8 mouse cellular contexts compared by ENCODE assay signal in the genomic region with DNA sequence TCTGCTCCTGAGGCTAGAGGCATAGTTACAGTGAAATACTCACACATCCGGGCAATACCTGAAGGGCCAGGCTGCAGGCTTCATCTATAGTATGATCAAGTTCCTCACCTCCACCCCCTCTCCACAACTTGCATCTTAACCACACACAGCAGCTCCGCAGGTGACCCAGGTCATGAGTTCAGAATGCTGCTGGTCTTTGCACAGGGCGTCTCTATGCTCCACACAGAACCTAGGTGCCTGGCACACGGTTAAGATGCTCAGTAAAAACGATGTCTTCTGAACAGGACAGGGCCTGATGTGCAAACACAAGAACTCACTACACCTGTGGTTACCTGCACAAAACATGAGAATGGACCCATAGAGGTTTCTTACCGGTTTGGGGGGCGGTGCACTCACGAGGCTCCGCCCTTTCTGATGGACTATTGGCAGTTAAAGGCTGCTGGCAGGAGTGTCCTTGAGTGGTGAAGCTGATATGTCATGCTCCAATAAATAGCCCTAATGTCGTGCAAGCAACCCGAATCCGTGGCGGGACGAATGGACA. TPM values are rescaled to one million over a fixed set of nuclear protein-coding genes. Genes with fewer than 3 reads are reported as not detected.
DNase-seq lines count a peak whose midpoint lies in the region; ATAC-seq and TF ChIP-seq lines count a peak whose summit lies in the region.

A gene (plus strand): TSS at position 432 of the 541 bp plus-strand sequence.

- H3K9me3 ChIP-seq in forebrain, embryonic 11.5 days (ENCODE audit: control insufficient read depth, low read length), result no peaks in the 10 kb centered on the region
- no peaks in the 10 kb centered on the region for H3K9me3 ChIP-seq in limb, embryonic 15.5 days

- H3K4me2 ChIP-seq in forebrain, embryonic 11.5 days (ENCODE audit: low read depth, low read length, severe bottlenecking), result peak within 1 kb of the TSS; percentile 95
- peak within 1 kb of the TSS; percentile 87 for H3K4me2 ChIP-seq in limb, embryonic 15.5 days

- peak within 1 kb of the TSS; percentile 64 for H3K9ac ChIP-seq in forebrain, embryonic 11.5 days (ENCODE audit: low read length)
- peak within 1 kb of the TSS; percentile 68 for H3K9ac ChIP-seq in limb, embryonic 15.5 days

- WGBS in forebrain, embryonic 11.5 days, result 12% methylated on average over 14 of the region's 14 CpGs
- WGBS in limb, embryonic 15.5 days, result 13% methylated on average over 14 of the region's 14 CpGs
- whole genome bisulfite sequencing in olfactory bulb, adult 2 months, result 16% methylated on average over 14 of the region's 14 CpGs

- 0 out of 2 replicates have a peak, but pooled peaks have one; percentile 6 for TF ChIP-seq POLR2A in olfactory bulb, adult 2 months (IDR thresholded peaks at IDR 0.05; ENCODE audit: insufficient read depth, low read depth, low read length)

- H3K27me3 ChIP-seq in forebrain, embryonic 11.5 days (ENCODE audit: control insufficient read depth, insufficient read depth, low read length), result no peaks in the 10 kb centered on the region
- H3K27me3 ChIP-seq in limb, embryonic 15.5 days, result no peaks in the 10 kb centered on the region

- no peak for TF ChIP-seq CTCF in olfactory bulb, adult 2 months (IDR thresholded peaks at IDR 0.05; ENCODE audit: insufficient read depth, low read depth, low read length)

- peak in 1 of 2 experiments; percentile 72 for DNase-seq in layer of hippocampus, adult 18-20 months (ENCODE audit: low spot score in 2 of 2)
- DNase-seq in layer of hippocampus, adult 9-10 months (ENCODE audit: low spot score), result no peak
- DNase-seq in R1 (ENCODE audit: low read depth, low spot score), result peak; percentile 93
- no peak for DNase-seq in forebrain, embryonic 11.5 days (ENCODE audit: low spot score)
- no peak for DNase-seq in embryo, embryonic 10.5 days (ENCODE audit: low spot score)

- peak within 1 kb of the TSS; percentile 64 for H3K4me3 ChIP-seq in forebrain, embryonic 11.5 days (ENCODE audit: low read depth, low read length)
- H3K4me3 ChIP-seq in limb, embryonic 15.5 days, result peak within 1 kb of the TSS; percentile 78
- peak within 1 kb of the TSS; percentile 72 for H3K4me3 ChIP-seq in olfactory bulb, adult 2 months (ENCODE audit: insufficient read depth, low read depth, low read length)

- no peaks in the 10 kb centered on the region for H3K36me3 ChIP-seq in forebrain, embryonic 11.5 days (ENCODE audit: control insufficient read depth, insufficient read depth, low read length)
- peaks cover 18% of the 10 kb centered on the region; the same call in 1 of the 2 replicates for H3K36me3 ChIP-seq in limb, embryonic 15.5 days

- peak; percentile 60 for ATAC-seq in forebrain, embryonic 11.5 days (replicated peaks; ENCODE audit: low FRiP score)
- ATAC-seq in hematopoietic stem cell, adult 5-6 weeks (replicated peaks in 1 of 2; ENCODE audit: insufficient read depth in 1 of 2, low FRiP score in 2 of 2, low TSS enrichment in 1 of 2, low read depth in 1 of 2, poor library complexity in 2 of 2, severe bottlenecking in 2 of 2), result peak; percentile 8 to 36; a peak in 3 of 4 replicates
- ATAC-seq in limb, embryonic 15.5 days (ENCODE audit: insufficient number of reproducible peaks, low FRiP score, low TSS enrichment, low read depth), result peak; percentile 26; the same call in 1 of the 2 replicates

- peak within 1 kb of the TSS; percentile 27; the same call in 1 of the 2 replicates for H3K27ac ChIP-seq in forebrain, embryonic 11.5 days (ENCODE audit: low read depth, low read length)
- H3K27ac ChIP-seq in limb, embryonic 15.5 days, result peak within 1 kb of the TSS; percentile 91
- H3K27ac ChIP-seq in olfactory bulb, adult 2 months (ENCODE audit: insufficient read depth, low read depth, low read length), result peak within 1 kb of the TSS; percentile 76

- H3K4me1 ChIP-seq in forebrain, embryonic 11.5 days (replicated peaks; ENCODE audit: control insufficient read depth, insufficient read depth, low read length), result no peaks in the 10 kb centered on the region; the same call in 1 of the 2 replicates
- H3K4me1 ChIP-seq in limb, embryonic 15.5 days, result peaks cover 20% of the 10 kb centered on the region
- H3K4me1 ChIP-seq in olfactory bulb, adult 2 months (ENCODE audit: control insufficient read depth, insufficient read depth, low read length), result peaks cover 13% of the 10 kb centered on the region

RNA-seq across cellular contexts. Expression of the gene that starts here (rescaled TPM):
- total RNA-seq in layer of hippocampus, adult 18-20 months (2021), result 10 to 100 TPM; 52.2 to 54.3 TPM
- polyA plus RNA-seq in forebrain, embryonic 11.5 days (2014; fragmentation: Nextera tagmentation; extraction: Ambion mirVana), result 18.4 and 21.4 TPM in 2 replicates
- total RNA-seq in hematopoietic stem cell, adult 5-6 weeks (2017), result 45.2 and 55.0 TPM in 2 replicates
- polyA plus RNA-seq in limb, embryonic 15.5 days (2015; fragmentation: Nextera tagmentation; extraction: Ambion mirVana), result 38.7 and 44.8 TPM in 2 replicates
- polyA plus RNA-seq in olfactory bulb, adult 2 months (2012; ENCODE audit: insufficient read depth, insufficient read length, low replicate concordance, missing spikeins), result not detected in 2 replicates

Comparison
In these comparisons a context has a peak if more than half of its experiments do, and no peak if none do; other contexts are left out.
1. H3K27ac ChIP-seq: peak in every context shown above with its lines; median percentile 91 in limb, embryonic 15.5 days; 76 in olfactory bulb, adult 2 months; 27 in forebrain, embryonic 11.5 days.